Mouse (Mus musculus): ENCODE measurements around the gene Src. TPM values are rescaled to one million over a fixed set of nuclear protein-coding genes. Genes with fewer than 3 reads are reported as not detected.

The Src gene
- polyA plus RNA-seq, 1 experiment from 2014 or later = 6.2 TPM

DNA sequence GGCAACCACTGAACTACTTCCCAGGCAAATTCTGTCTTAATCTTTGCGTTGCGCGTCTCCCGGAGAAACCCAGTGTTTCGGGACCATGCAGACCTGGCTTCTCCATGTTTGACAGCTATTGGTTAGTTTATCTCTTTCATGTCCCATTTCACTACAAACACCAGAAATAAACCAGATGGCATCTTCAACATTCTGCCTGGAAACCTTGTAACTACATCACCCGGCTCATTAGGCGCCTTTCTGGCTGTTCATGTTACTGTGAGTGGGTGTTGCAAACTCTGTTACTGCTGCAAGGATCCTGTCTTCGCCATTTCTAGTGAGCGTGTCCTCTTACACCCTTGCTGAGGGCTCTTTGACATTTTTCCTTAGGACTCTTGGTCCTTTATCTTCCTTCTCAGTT lies 94.6 kb downstream of the Src start:
- WGBS (ENCODE audit: insufficient replicate concordance) = 79% methylated on average over 9 of the region's 9 CpGs
- Histone ChIP-seq H3K27ac (ENCODE audit: low read depth, low read length) (no peak overlapping the region), H3K9ac (ENCODE audit: low read depth, low read length) (no peak overlapping the region), H3K36me3 (ENCODE audit: control insufficient read depth, insufficient read depth, low read length) (no peaks in the 10 kb centered on the region), H3K4me2 (no peak overlapping the region), H3K9me3 (replicated peaks; ENCODE audit: control insufficient read depth, low read length) (no peaks in the 10 kb centered on the region), H3K4me3 (ENCODE audit: low read depth, low read length) (no peak overlapping the region), H3K4me1 (ENCODE audit: control insufficient read depth, insufficient read depth, low read length) (no peaks in the 10 kb centered on the region), H3K27me3 (ENCODE audit: control insufficient read depth, insufficient read depth, low read length) (peaks cover 11% of the 10 kb centered on the region)
- ATAC-seq (replicated peaks; ENCODE audit: insufficient number of reproducible peaks, low FRiP score, low TSS enrichment) = no peak

DNA sequence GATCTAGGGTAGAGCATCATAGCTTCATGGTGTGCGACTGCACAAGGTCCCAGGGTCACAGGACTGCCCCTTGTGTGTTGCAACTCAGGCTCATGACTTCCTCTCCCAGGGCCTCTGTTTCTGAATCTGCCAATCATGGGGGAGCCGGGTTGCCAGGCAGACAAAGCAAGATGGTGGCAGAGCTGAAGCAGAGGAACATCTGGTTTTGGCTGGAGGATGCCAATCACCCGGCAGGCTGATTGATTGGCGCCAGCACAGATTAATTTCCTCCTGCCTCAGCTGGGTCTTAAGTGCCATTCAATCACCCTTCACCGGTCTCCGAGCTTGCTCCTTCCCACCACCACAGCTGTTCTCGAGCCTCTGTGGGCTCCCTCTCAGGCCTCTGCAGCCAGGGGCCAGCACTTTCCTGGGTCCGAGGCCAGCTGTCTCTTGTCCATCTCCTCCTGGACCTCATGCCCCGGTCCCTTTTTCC lies 95.5 kb downstream of the Src start:
- Histone ChIP-seq H3K4me2 (no peak overlapping the region), H3K4me3 (ENCODE audit: low read depth, low read length) (no peak overlapping the region), H3K27me3 (ENCODE audit: control insufficient read depth, insufficient read depth, low read length) (peaks cover 8% of the 10 kb centered on the region), H3K27ac (ENCODE audit: low read depth, low read length) (no peak overlapping the region), H3K4me1 (ENCODE audit: control insufficient read depth, insufficient read depth, low read length) (no peaks in the 10 kb centered on the region), H3K9me3 (replicated peaks; ENCODE audit: control insufficient read depth, low read length) (no peaks in the 10 kb centered on the region), H3K36me3 (ENCODE audit: control insufficient read depth, insufficient read depth, low read length) (no peaks in the 10 kb centered on the region), H3K9ac (ENCODE audit: low read depth, low read length) (no peak overlapping the region)
- ATAC-seq (replicated peaks; ENCODE audit: insufficient number of reproducible peaks, low FRiP score, low TSS enrichment) = no peak
- WGBS (ENCODE audit: insufficient replicate concordance) = 26% methylated on average over 9 of the region's 9 CpGs

DNA sequence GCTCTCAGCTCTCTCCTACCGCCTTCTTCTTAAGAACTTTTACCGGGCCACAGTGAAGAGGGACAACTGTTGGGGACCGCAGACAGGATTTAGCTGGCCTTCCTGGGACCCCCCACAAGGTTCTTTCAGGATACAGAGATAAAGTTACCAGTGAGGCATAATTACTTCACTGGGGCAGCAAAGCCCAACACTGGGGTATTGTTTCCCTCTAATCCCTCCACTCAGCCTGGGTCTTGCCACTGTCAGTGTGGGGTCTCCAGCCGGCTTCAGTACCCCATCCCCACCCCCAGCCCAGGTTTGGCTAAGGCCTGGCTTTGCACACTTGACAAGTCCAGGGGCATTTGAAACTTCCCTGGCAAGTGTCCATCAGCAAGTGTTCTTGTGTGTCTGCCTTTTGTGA lies 96.1 kb downstream of the Src start:
- H3K27me3 ChIP-seq (ENCODE audit: control insufficient read depth, insufficient read depth, low read length) = peaks cover 8% of the 10 kb centered on the region
- no peak for ATAC-seq (replicated peaks; ENCODE audit: insufficient number of reproducible peaks, low FRiP score, low TSS enrichment)
- H3K4me3 ChIP-seq (ENCODE audit: low read depth, low read length) = no peak overlapping the region
- H3K4me1 ChIP-seq (ENCODE audit: control insufficient read depth, insufficient read depth, low read length) = no peaks in the 10 kb centered on the region
- no peak overlapping the region for H3K27ac ChIP-seq (ENCODE audit: low read depth, low read length)
- H3K36me3 ChIP-seq (ENCODE audit: control insufficient read depth, insufficient read depth, low read length) = no peaks in the 10 kb centered on the region
- no peak overlapping the region for H3K4me2 ChIP-seq
- H3K9ac ChIP-seq (ENCODE audit: low read depth, low read length) = no peak overlapping the region
- H3K9me3 ChIP-seq (replicated peaks; ENCODE audit: control insufficient read depth, low read length) = no peaks in the 10 kb centered on the region
- WGBS (ENCODE audit: insufficient replicate concordance) = 13% methylated on average over 4 of the region's 4 CpGs

DNA sequence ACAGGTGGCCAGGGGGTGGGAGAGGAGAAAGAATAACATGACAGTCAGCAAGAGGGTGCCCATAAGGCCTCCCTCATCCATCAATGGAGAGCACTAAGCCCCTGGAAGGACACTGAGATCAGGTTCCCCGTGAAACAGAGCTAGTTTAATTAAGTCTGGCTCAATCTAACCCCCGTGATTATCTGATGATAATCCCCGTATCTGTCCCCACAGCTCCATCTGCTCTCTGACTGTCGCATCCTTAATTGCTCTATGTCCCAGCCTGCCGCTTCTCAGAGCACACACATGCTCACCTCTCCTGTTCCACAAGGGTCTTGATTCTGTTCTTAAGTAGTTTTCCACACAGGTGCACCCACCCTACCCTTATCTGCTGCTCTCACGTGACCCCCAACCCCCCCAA lies 99.3 kb downstream of the Src start:
- Histone ChIP-seq H3K27ac (ENCODE audit: low read depth, low read length) (no peak overlapping the region), H3K9me3 (replicated peaks; ENCODE audit: control insufficient read depth, low read length) (no peaks in the 10 kb centered on the region), H3K9ac (ENCODE audit: low read depth, low read length) (no peak overlapping the region), H3K27me3 (ENCODE audit: control insufficient read depth, insufficient read depth, low read length) (peaks cover 3% of the 10 kb centered on the region; the same call in 1 of the 2 replicates), H3K4me2 (no peak overlapping the region), H3K36me3 (ENCODE audit: control insufficient read depth, insufficient read depth, low read length) (no peaks in the 10 kb centered on the region), H3K4me1 (ENCODE audit: control insufficient read depth, insufficient read depth, low read length) (no peaks in the 10 kb centered on the region), H3K4me3 (ENCODE audit: low read depth, low read length) (no peak overlapping the region)
- no peak for ATAC-seq (replicated peaks; ENCODE audit: insufficient number of reproducible peaks, low FRiP score, low TSS enrichment)
- 54% methylated on average over 6 of the region's 6 CpGs for WGBS (ENCODE audit: insufficient replicate concordance)

DNA sequence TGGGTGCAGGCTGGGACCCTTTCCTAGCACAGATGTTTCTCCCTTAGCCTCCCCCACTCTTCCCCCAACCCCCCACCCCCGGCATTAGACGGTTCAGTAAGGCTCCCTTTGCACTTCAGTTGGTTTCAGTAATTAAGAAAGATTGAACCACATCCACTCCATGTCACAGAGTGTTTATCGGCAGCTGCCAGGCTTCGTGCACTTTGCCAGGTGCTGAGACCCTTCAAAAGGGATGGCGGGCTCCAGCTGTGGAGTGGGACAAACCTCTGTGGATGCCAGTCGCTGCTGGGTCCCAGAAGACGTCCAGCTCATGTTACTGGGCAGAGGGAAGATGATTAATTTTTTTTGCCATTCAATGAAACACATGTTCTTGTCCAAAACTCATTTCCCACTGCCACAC lies 100.2 kb downstream of the Src start:
- no peaks in the 10 kb centered on the region for H3K4me1 ChIP-seq (ENCODE audit: control insufficient read depth, insufficient read depth, low read length)
- 58% methylated on average over 7 of the region's 7 CpGs for WGBS (ENCODE audit: insufficient replicate concordance)
- no peaks in the 10 kb centered on the region for H3K9me3 ChIP-seq (replicated peaks; ENCODE audit: control insufficient read depth, low read length)
- H3K9ac ChIP-seq (ENCODE audit: low read depth, low read length) = no peak overlapping the region
- H3K27me3 ChIP-seq (ENCODE audit: control insufficient read depth, insufficient read depth, low read length) = peaks cover 3% of the 10 kb centered on the region; the same call in 1 of the 2 replicates
- no peak overlapping the region for H3K27ac ChIP-seq (ENCODE audit: low read depth, low read length)
- no peak overlapping the region for H3K4me3 ChIP-seq (ENCODE audit: low read depth, low read length)
- ATAC-seq (replicated peaks; ENCODE audit: insufficient number of reproducible peaks, low FRiP score, low TSS enrichment) = no peak
- no peak overlapping the region for H3K4me2 ChIP-seq
- no peaks in the 10 kb centered on the region for H3K36me3 ChIP-seq (ENCODE audit: control insufficient read depth, insufficient read depth, low read length)

DNA sequence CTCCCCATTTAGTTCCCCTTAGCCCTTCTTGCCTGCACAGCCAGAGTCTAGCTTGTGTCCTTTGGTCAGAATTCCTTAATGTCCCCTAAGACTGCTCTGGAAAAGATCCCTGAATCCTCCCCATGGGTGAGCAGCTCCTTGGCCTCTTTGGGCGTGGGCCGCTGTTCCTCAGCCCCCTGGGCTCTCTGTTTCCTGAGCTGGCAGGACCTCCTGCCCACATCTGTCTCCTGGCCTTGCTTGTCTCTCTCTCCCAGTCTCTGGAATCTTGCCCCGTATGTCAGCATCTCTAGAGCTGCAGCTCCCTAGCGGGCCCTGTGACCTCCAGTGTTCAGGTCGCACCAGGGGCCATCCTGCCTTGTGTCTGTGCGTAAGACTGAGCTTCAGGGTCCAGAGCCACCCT lies 101.2 kb downstream of the Src start:
- H3K27me3 ChIP-seq (ENCODE audit: control insufficient read depth, insufficient read depth, low read length) = peaks cover 3% of the 10 kb centered on the region; the same call in 1 of the 2 replicates
- no peak overlapping the region for H3K9ac ChIP-seq (ENCODE audit: low read depth, low read length)
- no peaks in the 10 kb centered on the region for H3K4me1 ChIP-seq (ENCODE audit: control insufficient read depth, insufficient read depth, low read length)
- no peaks in the 10 kb centered on the region for H3K36me3 ChIP-seq (ENCODE audit: control insufficient read depth, insufficient read depth, low read length)
- no peak overlapping the region for H3K4me2 ChIP-seq
- no peaks in the 10 kb centered on the region for H3K9me3 ChIP-seq (replicated peaks; ENCODE audit: control insufficient read depth, low read length)
- no peak overlapping the region for H3K4me3 ChIP-seq (ENCODE audit: low read depth, low read length)
- no peak overlapping the region for H3K27ac ChIP-seq (ENCODE audit: low read depth, low read length)
- 56% methylated on average over 6 of the region's 6 CpGs for WGBS (ENCODE audit: insufficient replicate concordance)
- ATAC-seq (replicated peaks; ENCODE audit: insufficient number of reproducible peaks, low FRiP score, low TSS enrichment) = no peak

DNA sequence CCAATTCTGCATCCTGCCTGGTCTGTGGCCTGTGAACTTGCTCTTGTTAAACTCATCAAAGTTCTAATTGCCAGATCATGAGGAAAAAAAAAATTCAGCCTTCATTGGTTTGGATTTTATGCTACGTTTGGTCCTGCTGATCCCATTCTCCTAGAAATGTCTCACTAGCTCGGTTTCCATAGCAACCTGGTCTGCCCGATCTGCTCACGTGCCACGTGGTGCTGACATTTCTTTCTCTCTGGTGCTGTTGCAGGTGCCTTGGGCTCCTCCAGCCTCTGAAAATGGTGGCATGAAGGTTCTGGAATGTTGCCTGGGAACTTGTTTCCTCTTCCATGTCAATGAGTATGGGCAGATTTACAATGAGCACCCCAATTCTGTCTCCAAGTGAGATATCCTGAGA lies 102.3 kb downstream of the Src start:
- H3K36me3 ChIP-seq (ENCODE audit: control insufficient read depth, insufficient read depth, low read length) = no peaks in the 10 kb centered on the region
- H3K4me3 ChIP-seq (ENCODE audit: low read depth, low read length) = no peak overlapping the region
- ATAC-seq (replicated peaks; ENCODE audit: insufficient number of reproducible peaks, low FRiP score, low TSS enrichment) = no peak
- H3K9me3 ChIP-seq (replicated peaks; ENCODE audit: control insufficient read depth, low read length) = no peaks in the 10 kb centered on the region
- no peaks in the 10 kb centered on the region for H3K4me1 ChIP-seq (ENCODE audit: control insufficient read depth, insufficient read depth, low read length)
- no peak overlapping the region for H3K4me2 ChIP-seq
- peaks cover 3% of the 10 kb centered on the region; the same call in 1 of the 2 replicates for H3K27me3 ChIP-seq (ENCODE audit: control insufficient read depth, insufficient read depth, low read length)
- WGBS (ENCODE audit: insufficient replicate concordance) = 48% methylated on average over 5 of the region's 5 CpGs
- H3K27ac ChIP-seq (ENCODE audit: low read depth, low read length) = no peak overlapping the region
- no peak overlapping the region for H3K9ac ChIP-seq (ENCODE audit: low read depth, low read length)

Other genes starting within 250 kb of the Src start
- 21.0 and 22.6 TPM in 2 replicates for gene Rbl1, start 213.9 kb upstream of the Src start, polyA plus RNA-seq (2014; fragmentation: Nextera tagmentation; extraction: Ambion mirVana)
- gene Rpn2, start 139.4 kb upstream of the Src start, polyA plus RNA-seq (2014; fragmentation: Nextera tagmentation; extraction: Ambion mirVana) = 202 and 214 TPM in 2 replicates
- 0.17 and 0.21 TPM in 2 replicates for gene Mroh8, start 138.9 kb upstream of the Src start, polyA plus RNA-seq (2014; fragmentation: Nextera tagmentation; extraction: Ambion mirVana)
- gene Ghrh, start 70.9 kb upstream of the Src start, polyA plus RNA-seq (2014; fragmentation: Nextera tagmentation; extraction: Ambion mirVana) = not detected in 2 replicates
- gene Manbal, start 50.9 kb upstream of the Src start, polyA plus RNA-seq (2014; fragmentation: Nextera tagmentation; extraction: Ambion mirVana) = 29.8 and 35.8 TPM in 2 replicates
- 145 and 201 TPM in 2 replicates for gene Nnat, start 141.6 kb downstream of the Src start, polyA plus RNA-seq (2014; fragmentation: Nextera tagmentation; extraction: Ambion mirVana)
- gene Blcap, start 152.8 kb downstream of the Src start, polyA plus RNA-seq (2014; fragmentation: Nextera tagmentation; extraction: Ambion mirVana) = 36.5 and 42.1 TPM in 2 replicates